Mouse (Mus musculus) bone marrow, adult 2 months (tissue): Measurements from ENCODE around the gene Fam129c.

Experiments used
- CTCF ChIP-seq: fragments of 200-500 bp; IDR thresholded peaks from 2 replicates; pipeline ENCODE4 v1.5.1; 2011; ENCODE audit warnings: low read length, control low read depth; ENCODE audit not compliant: control insufficient read depth, insufficient read depth
- POLR2A ChIP-seq: fragments of 200-500 bp; IDR thresholded peaks from 2 replicates; pipeline ENCODE4 v1.6.1; 2011; ENCODE audit warnings: low read depth, mild to moderate bottlenecking, control low read depth, low read length, borderline replicate concordance; ENCODE audit not compliant: control insufficient read depth

DNA sequence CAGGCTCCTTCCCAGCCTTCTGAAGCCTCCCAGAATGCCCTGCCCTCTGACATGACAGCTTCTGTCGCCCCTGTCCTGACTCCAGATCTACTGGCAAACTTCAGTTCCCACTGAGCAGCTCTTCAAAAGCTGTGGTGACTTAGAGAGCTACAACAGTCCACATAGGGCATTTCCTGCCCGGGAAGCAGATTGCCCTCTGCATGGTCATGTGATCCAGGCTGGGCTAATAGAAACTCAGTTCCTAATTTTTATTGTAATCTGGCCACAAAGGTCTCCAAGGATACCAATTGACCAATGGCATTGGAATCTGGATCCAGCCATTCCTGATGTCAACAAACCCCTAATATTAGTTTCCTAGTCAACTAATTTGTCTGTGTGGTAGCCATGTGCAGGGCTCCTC lies 34.4 kb downstream of the Fam129c start:
- TF ChIP-seq POLR2A, result no peak
- no peak for TF ChIP-seq CTCF
